16 mouse cellular contexts compared by ENCODE assay signal in genomic region chr2:32750199-32750598, GRCm38 (mm10). TPM values are rescaled to one million over a fixed set of nuclear protein-coding genes. Genes with fewer than 3 reads are reported as not detected.
DNase-seq lines count a peak whose midpoint lies in the region; ATAC-seq and TF ChIP-seq lines count a peak whose summit lies in the region.
"Had no signal": no experiment of that assay in that cellular context is flagged by ENCODE, and none has a peak within 500 bp of the region (broad histone marks: within the 10 kb centered on the region; RNA-seq: fewer than 3 reads in every experiment).

No protein-coding gene starts in this region.

- ATAC-seq in forebrain, postnatal 0 days: no peak
- ATAC-seq in forebrain, embryonic 15.5 days (replicated peaks): no peak
- no peak for ATAC-seq in lung, embryonic 14.5 days (ENCODE audit: insufficient read depth)
- no peak for ATAC-seq in hindbrain, postnatal 0 days

- H3K36me3 ChIP-seq in forebrain, postnatal 0 days (ENCODE audit: insufficient read depth): peaks cover 94% of the 10 kb centered on the region
- H3K36me3 ChIP-seq in forebrain, embryonic 15.5 days: peaks cover 62% of the 10 kb centered on the region
- peaks cover 75% of the 10 kb centered on the region; the same call in 1 of the 2 replicates for H3K36me3 ChIP-seq in lung, embryonic 14.5 days (ENCODE audit: insufficient read depth)
- H3K36me3 ChIP-seq in hindbrain, postnatal 0 days (ENCODE audit: insufficient read depth, low read length): peaks cover 69% of the 10 kb centered on the region
- no peaks in the 10 kb centered on the region; the same call in 1 of the 2 replicates for H3K36me3 ChIP-seq in small intestine, adult 2 months (ENCODE audit: control insufficient read depth, insufficient read depth, low read length)

- H3K4me2 ChIP-seq in forebrain, postnatal 0 days (ENCODE audit: low read depth): no peak overlapping the region
- H3K4me2 ChIP-seq in forebrain, embryonic 15.5 days (replicated peaks): no peak overlapping the region
- H3K4me2 ChIP-seq in lung, embryonic 14.5 days: no peak overlapping the region
- H3K4me2 ChIP-seq in hindbrain, postnatal 0 days (ENCODE audit: low read depth, low read length): no peak overlapping the region

- TF ChIP-seq CTCF in forebrain, postnatal 0 days (IDR thresholded peaks at IDR 0.05; ENCODE audit: low read depth): 0 out of 2 replicates have a peak, but pooled peaks have one; percentile 13
- peak; percentile 26; the same call in 1 of the 2 replicates for TF ChIP-seq CTCF in lung, embryonic 14.5 days (IDR thresholded peaks at IDR 0.05; ENCODE audit: low read depth)
- peak; percentile 32 for TF ChIP-seq CTCF in hindbrain, postnatal 0 days (IDR thresholded peaks at IDR 0.05; ENCODE audit: low read depth)
- peak; percentile 18; the same call in 1 of the 2 replicates for TF ChIP-seq CTCF in small intestine, adult 2 months (IDR thresholded peaks at IDR 0.05; ENCODE audit: extremely low read depth, insufficient read length, insufficient replicate concordance, low read depth, low read length)

- H3K4me3 ChIP-seq in forebrain, postnatal 0 days (ENCODE audit: low read depth, low read length): no peak overlapping the region
- H3K4me3 ChIP-seq in forebrain, embryonic 15.5 days: no peak overlapping the region
- no peak overlapping the region for H3K4me3 ChIP-seq in lung, embryonic 14.5 days (ENCODE audit: low read depth, low read length)
- H3K4me3 ChIP-seq in hindbrain, postnatal 0 days (ENCODE audit: low read length): no peak overlapping the region
- H3K4me3 ChIP-seq in small intestine, adult 2 months (ENCODE audit: low read depth, low read length): no peak overlapping the region

- H3K27ac ChIP-seq in forebrain, postnatal 0 days (ENCODE audit: low read depth, low read length): no peak overlapping the region
- H3K27ac ChIP-seq in forebrain, embryonic 15.5 days (replicated peaks): no peak overlapping the region
- H3K27ac ChIP-seq in lung, embryonic 14.5 days (ENCODE audit: low read depth): no peak overlapping the region
- no peak overlapping the region for H3K27ac ChIP-seq in hindbrain, postnatal 0 days
- H3K27ac ChIP-seq in small intestine, adult 2 months (ENCODE audit: insufficient read depth, low read depth, low read length): no peak overlapping the region
- H3K27ac ChIP-seq: liver, embryonic 14.5 days had no signal

- 73% methylated on average over 7 of the region's 7 CpGs for WGBS in forebrain, postnatal 0 days
- WGBS in forebrain, embryonic 15.5 days: 75% methylated on average over 7 of the region's 7 CpGs
- 66% methylated on average over 7 of the region's 7 CpGs for WGBS in lung, embryonic 14.5 days
- 69% methylated on average over 7 of the region's 7 CpGs for WGBS in hindbrain, postnatal 0 days
- WGBS in small intestine, adult 2 months: 68% methylated on average over 7 of the region's 7 CpGs

- H3K27me3 ChIP-seq in forebrain, postnatal 0 days (ENCODE audit: insufficient read depth, low read length): no peaks in the 10 kb centered on the region
- H3K27me3 ChIP-seq in forebrain, embryonic 15.5 days: no peaks in the 10 kb centered on the region
- H3K27me3 ChIP-seq in lung, embryonic 14.5 days (ENCODE audit: insufficient read depth, low read length): no peaks in the 10 kb centered on the region
- H3K27me3 ChIP-seq in hindbrain, postnatal 0 days (ENCODE audit: insufficient read depth, low read length): no peaks in the 10 kb centered on the region
- H3K27me3 ChIP-seq in small intestine, adult 2 months (ENCODE audit: control insufficient read depth, insufficient read depth, low read length): no peaks in the 10 kb centered on the region
- H3K27me3 ChIP-seq: heart, embryonic 15.5 days had no signal

- H3K9ac ChIP-seq in forebrain, postnatal 0 days: no peak overlapping the region
- no peak overlapping the region for H3K9ac ChIP-seq in forebrain, embryonic 15.5 days (replicated peaks)
- no peak overlapping the region for H3K9ac ChIP-seq in lung, embryonic 14.5 days
- H3K9ac ChIP-seq in hindbrain, postnatal 0 days (replicated peaks; ENCODE audit: low read length): no peak overlapping the region
- H3K9ac ChIP-seq: liver, embryonic 14.5 days had no signal

- no peaks in the 10 kb centered on the region for H3K4me1 ChIP-seq in forebrain, postnatal 0 days (ENCODE audit: insufficient read depth)
- peaks cover 13% of the 10 kb centered on the region for H3K4me1 ChIP-seq in forebrain, embryonic 15.5 days
- no peaks in the 10 kb centered on the region for H3K4me1 ChIP-seq in lung, embryonic 14.5 days (ENCODE audit: insufficient read depth)
- H3K4me1 ChIP-seq in hindbrain, postnatal 0 days (ENCODE audit: insufficient read depth, low read length): no peaks in the 10 kb centered on the region
- H3K4me1 ChIP-seq in small intestine, adult 2 months (ENCODE audit: control insufficient read depth, insufficient read depth, insufficient read length, low read length): peaks cover 5% of the 10 kb centered on the region

- DNase-seq in forebrain, postnatal 0 days: no peak
- DNase-seq in lung, embryonic 14.5 days: no peak
- no peak for DNase-seq in lung, postnatal 14 days
- no peak for DNase-seq in hindbrain, postnatal 0 days (ENCODE audit: low spot score)
- no peak for DNase-seq in cerebellum, adult 18-20 months
- DNase-seq in cerebellum, adult 8-10 months: no peak
- DNase-seq: B cell, adult 2 months; cerebellum, adult 2 months; gastrocnemius, postnatal 14 days; right cerebral cortex, adult 18-20 months; thymus, postnatal 14 days had no signal

- no peak for TF ChIP-seq POLR2A in small intestine, adult 2 months (IDR thresholded peaks at IDR 0.05; ENCODE audit: low read depth, low read length)

- H3K9me3 ChIP-seq in forebrain, postnatal 0 days (ENCODE audit: low read length): no peaks in the 10 kb centered on the region
- H3K9me3 ChIP-seq in forebrain, embryonic 15.5 days: no peaks in the 10 kb centered on the region
- H3K9me3 ChIP-seq in lung, embryonic 14.5 days (ENCODE audit: low read depth, low read length): no peaks in the 10 kb centered on the region
- no peaks in the 10 kb centered on the region for H3K9me3 ChIP-seq in hindbrain, postnatal 0 days (ENCODE audit: low read length)
- H3K9me3 ChIP-seq: heart, embryonic 15.5 days had no signal

RNA-seq across cellular contexts. Expression of gene Tor2a, which starts 6.8 kb away (rescaled TPM):
- total RNA-seq in forebrain, postnatal 0 days (2014; rRNA removed): 51.4 and 54.3 TPM in 2 replicates
- 40.7 and 44.8 TPM in 2 replicates for polyA plus RNA-seq in forebrain, postnatal 0 days (2015; fragmentation: Nextera tagmentation; extraction: Ambion mirVana)
- 63.2 and 66.3 TPM in 2 replicates for polyA plus RNA-seq in forebrain, embryonic 15.5 days (2015; fragmentation: Nextera tagmentation; extraction: Ambion mirVana)
- polyA plus RNA-seq in lung, embryonic 14.5 days (2014; fragmentation: Nextera tagmentation; extraction: Ambion mirVana): 66.2 and 71.0 TPM in 2 replicates
- total RNA-seq in hindbrain, postnatal 0 days (2014; rRNA removed): 75.1 and 81.1 TPM in 2 replicates
- polyA plus RNA-seq in hindbrain, postnatal 0 days (2015; fragmentation: Nextera tagmentation; extraction: Ambion mirVana): 48.2 and 49.1 TPM in 2 replicates
- polyA plus RNA-seq in small intestine, adult 2 months (2012; rRNA removed): 86.2 and 133 TPM in 2 replicates

RNA-seq across cellular contexts. Expression of gene 6330409D20Rik, which starts 9.4 kb away (rescaled TPM):
- 2.1 and 4.3 TPM in 2 replicates for total RNA-seq in forebrain, postnatal 0 days (2014; rRNA removed)
- 2.2 and 2.9 TPM in 2 replicates for polyA plus RNA-seq in forebrain, postnatal 0 days (2015; fragmentation: Nextera tagmentation; extraction: Ambion mirVana)
- 2.4 and 2.7 TPM in 2 replicates for polyA plus RNA-seq in forebrain, embryonic 15.5 days (2015; fragmentation: Nextera tagmentation; extraction: Ambion mirVana)
- 0.20 TPM in 1 of 2 replicates, not detected in the other for polyA plus RNA-seq in lung, embryonic 14.5 days (2014; fragmentation: Nextera tagmentation; extraction: Ambion mirVana)
- total RNA-seq in hindbrain, postnatal 0 days (2014; rRNA removed): 1.7 and 3.2 TPM in 2 replicates
- 3.6 and 5.1 TPM in 2 replicates for polyA plus RNA-seq in hindbrain, postnatal 0 days (2015; fragmentation: Nextera tagmentation; extraction: Ambion mirVana)
- polyA plus RNA-seq in small intestine, adult 2 months (2012; rRNA removed): not detected in 2 replicates
- total RNA-seq: gastrocnemius, postnatal 14 days had no signal
- polyA plus RNA-seq: large intestine, adult 2 months had no signal

RNA-seq across cellular contexts. Expression of gene Ttc16, which starts 25.2 kb away (rescaled TPM):
- 1.00 and 1.8 TPM in 2 replicates for total RNA-seq in forebrain, postnatal 0 days (2014; rRNA removed)
- polyA plus RNA-seq in forebrain, postnatal 0 days (2015; fragmentation: Nextera tagmentation; extraction: Ambion mirVana): 0.68 and 1.2 TPM in 2 replicates
- polyA plus RNA-seq in forebrain, embryonic 15.5 days (2015; fragmentation: Nextera tagmentation; extraction: Ambion mirVana): 0.61 and 0.66 TPM in 2 replicates
- polyA plus RNA-seq in lung, embryonic 14.5 days (2014; fragmentation: Nextera tagmentation; extraction: Ambion mirVana): 0.15 and 0.33 TPM in 2 replicates
- total RNA-seq in hindbrain, postnatal 0 days (2014; rRNA removed): 0.78 and 1.6 TPM in 2 replicates
- 0.58 and 0.76 TPM in 2 replicates for polyA plus RNA-seq in hindbrain, postnatal 0 days (2015; fragmentation: Nextera tagmentation; extraction: Ambion mirVana)
- polyA plus RNA-seq in small intestine, adult 2 months (2012; rRNA removed): 1.0 and 2.3 TPM in 2 replicates
- total RNA-seq: gastrocnemius, postnatal 14 days had no signal

RNA-seq across cellular contexts. Expression of gene Ptrh1, which starts 25.4 kb away (rescaled TPM):
- 2.4 and 5.5 TPM in 2 replicates for total RNA-seq in forebrain, postnatal 0 days (2014; rRNA removed)
- polyA plus RNA-seq in forebrain, postnatal 0 days (2015; fragmentation: Nextera tagmentation; extraction: Ambion mirVana): 4.0 and 4.8 TPM in 2 replicates
- 4.8 and 6.6 TPM in 2 replicates for polyA plus RNA-seq in forebrain, embryonic 15.5 days (2015; fragmentation: Nextera tagmentation; extraction: Ambion mirVana)
- polyA plus RNA-seq in lung, embryonic 14.5 days (2014; fragmentation: Nextera tagmentation; extraction: Ambion mirVana): 2.7 and 4.4 TPM in 2 replicates
- total RNA-seq in hindbrain, postnatal 0 days (2014; rRNA removed): 0.75 and 2.9 TPM in 2 replicates
- polyA plus RNA-seq in hindbrain, postnatal 0 days (2015; fragmentation: Nextera tagmentation; extraction: Ambion mirVana): 4.0 and 4.4 TPM in 2 replicates
- polyA plus RNA-seq in small intestine, adult 2 months (2012; rRNA removed): 28.4 and 65.8 TPM in 2 replicates

RNA-seq across cellular contexts. Expression of gene Sh2d3c, which starts 29.3 kb away (rescaled TPM):
- 16.5 and 24.1 TPM in 2 replicates for total RNA-seq in forebrain, postnatal 0 days (2014; rRNA removed)
- 41.3 and 48.9 TPM in 2 replicates for polyA plus RNA-seq in forebrain, postnatal 0 days (2015; fragmentation: Nextera tagmentation; extraction: Ambion mirVana)
- 39.5 and 39.7 TPM in 2 replicates for polyA plus RNA-seq in forebrain, embryonic 15.5 days (2015; fragmentation: Nextera tagmentation; extraction: Ambion mirVana)
- polyA plus RNA-seq in lung, embryonic 14.5 days (2014; fragmentation: Nextera tagmentation; extraction: Ambion mirVana): 37.6 and 38.8 TPM in 2 replicates
- 43.8 and 56.9 TPM in 2 replicates for total RNA-seq in hindbrain, postnatal 0 days (2014; rRNA removed)
- 49.5 and 52.8 TPM in 2 replicates for polyA plus RNA-seq in hindbrain, postnatal 0 days (2015; fragmentation: Nextera tagmentation; extraction: Ambion mirVana)
- polyA plus RNA-seq in small intestine, adult 2 months (2012; rRNA removed): 10.9 and 25.3 TPM in 2 replicates
